Mouse (Mus musculus) layer of hippocampus, postnatal 10 days (tissue): ENCODE measurements around the gene Spag9. TPM values are rescaled to one million over a fixed set of nuclear protein-coding genes. Genes with fewer than 3 reads are reported as not detected.
"Not testable (repeated sequence)": the region's sequence is repeated elsewhere in the genome, so short reads cannot be mapped to it uniquely, and the experiment has no call there.

Experiments used
- DNase-seq, 2 experiments: peaks; one replicate each; pipeline ENCODE4 v3.0.0; 2021; ENCODE audit warnings: low spot score in 2 of 2
- total RNA-seq, 2 experiments: library from RNA; stranded (reverse); gene quantifications; 2 replicates each; pipeline ENCODE4 v1.2.3; 2021

The Spag9 gene
- total RNA-seq, 2 experiments from 2014 or later = 231 to 243 TPM

DNA sequence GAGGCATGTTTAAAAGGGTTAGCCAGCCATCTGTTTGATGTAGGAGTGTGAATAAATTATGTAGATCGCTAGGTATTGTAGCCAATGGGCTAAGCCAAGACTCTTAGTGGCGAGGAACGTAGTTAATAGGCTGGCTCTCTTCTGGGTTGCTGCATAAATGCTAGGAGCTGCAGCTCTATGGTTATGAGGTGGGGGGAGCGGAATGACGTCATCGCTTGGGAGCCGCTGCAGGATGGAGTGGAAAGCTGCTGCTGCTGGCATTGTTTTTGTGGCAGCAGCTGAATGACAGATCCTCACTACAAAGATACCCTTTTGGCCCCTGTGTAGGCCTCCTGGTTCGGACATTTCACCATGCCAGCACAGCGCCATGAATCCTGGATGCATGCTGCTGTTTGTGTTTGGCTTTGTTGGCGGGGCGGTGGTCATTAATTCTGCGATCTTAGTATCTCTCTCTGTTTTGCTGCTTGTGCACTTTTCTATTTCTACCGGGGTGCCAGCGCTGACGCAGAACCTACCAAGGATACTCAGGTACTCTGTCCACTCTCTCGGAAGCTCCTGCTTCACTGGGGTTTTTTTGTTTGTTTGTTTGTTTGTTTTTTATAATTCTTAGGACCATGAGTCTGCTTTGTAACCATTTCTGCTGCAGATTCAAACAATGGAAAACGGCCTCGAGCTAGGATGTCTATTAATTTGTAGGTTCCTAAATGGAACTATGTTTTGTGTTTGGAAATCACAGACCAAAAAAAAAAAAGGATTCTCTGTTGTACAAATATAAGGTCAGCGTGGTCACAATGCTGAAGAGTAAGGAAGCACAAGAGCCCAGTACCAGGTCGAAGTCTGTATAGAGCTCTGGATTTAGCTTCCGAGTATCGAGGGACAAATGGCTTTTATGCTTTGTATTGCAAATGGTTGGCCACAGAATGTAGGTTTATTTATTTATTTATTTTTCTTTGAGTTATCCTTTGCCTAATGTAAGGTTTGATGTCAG, 48.4 kb downstream of the Spag9 start:
- DNase-seq = peak; percentile 88 to 92

DNA sequence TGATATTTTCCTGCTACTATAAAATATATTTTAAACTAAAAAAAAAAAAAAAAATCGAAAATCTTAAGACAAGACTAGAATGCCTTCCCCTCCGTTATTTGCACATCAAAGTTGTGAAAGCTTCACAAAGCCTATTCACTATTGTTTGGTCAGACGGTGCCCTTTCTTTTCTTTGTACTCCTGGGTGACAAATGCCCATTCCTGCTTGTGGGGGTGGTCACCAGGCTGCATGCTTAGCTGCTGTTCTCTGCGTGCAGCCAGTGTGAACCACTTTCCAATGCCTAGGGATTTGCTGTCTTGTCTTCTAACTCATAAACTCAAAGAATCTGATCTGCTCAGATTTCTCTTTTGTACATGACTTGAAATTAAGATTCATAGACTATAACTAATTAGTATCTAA, 49.1 kb downstream of the Spag9 start:
- peak; percentile 11 to 31 for DNase-seq

DNA sequence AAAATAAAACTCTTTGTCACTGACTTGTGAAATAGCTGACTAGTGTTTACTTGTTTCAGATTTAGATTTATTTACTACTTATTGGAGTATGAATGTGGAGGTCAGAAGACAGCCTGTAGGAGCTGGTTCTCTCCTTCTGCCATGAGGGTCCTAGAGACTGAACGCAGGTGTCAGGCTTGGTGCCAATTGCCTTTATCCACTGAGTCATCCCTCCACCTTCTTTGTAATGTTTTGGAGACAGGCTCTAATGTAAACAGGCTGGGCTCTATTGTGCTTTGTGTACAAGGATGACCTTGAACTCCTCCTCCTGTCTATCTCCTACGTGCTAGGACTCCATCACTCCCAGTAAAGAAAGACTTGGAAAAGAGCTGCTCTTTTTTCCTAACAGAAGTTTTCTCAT, 51.4 kb downstream of the Spag9 start:
- no peak for DNase-seq

DNA sequence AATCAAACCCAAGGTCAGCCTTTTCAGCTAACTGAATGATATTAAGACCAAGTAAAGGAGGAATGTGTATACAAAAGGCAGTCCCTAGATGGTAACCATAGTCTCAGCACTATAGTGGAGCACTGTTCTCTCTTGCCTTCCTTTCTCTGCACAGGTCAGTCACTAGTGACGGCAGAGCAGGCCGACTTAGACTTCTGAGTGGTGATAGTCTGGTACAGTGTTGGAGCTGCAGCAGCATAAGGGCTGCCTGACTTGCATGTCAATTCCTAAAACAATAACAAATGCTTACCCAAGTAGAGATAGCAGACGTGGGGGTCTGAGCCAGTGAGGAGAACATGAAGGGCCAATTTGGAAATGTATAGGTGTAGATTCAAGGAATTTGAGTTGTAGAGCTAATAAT, 58.3 kb downstream of the Spag9 start:
- DNase-seq = no peak

DNA sequence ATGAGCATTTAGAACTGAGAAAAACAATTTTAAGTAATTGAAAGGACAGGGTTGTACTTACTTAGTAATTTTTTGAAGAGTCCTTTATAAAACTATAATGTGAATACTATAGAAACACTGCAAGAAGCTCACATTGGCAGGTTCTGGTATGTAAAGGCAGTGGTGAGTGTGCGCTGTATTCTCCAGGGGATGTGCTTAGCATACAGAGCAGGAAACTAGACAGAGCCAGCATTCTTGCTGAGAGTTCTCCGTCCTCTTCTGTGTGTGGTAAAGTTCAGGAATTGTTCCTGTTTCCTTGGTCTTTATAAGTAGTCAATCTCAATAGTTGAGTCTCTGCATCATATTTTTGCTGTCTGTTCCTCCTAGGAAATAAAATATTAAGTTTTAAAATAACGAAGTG, 59.0 kb downstream of the Spag9 start:
- peak; percentile 19 to 42 for DNase-seq

DNA sequence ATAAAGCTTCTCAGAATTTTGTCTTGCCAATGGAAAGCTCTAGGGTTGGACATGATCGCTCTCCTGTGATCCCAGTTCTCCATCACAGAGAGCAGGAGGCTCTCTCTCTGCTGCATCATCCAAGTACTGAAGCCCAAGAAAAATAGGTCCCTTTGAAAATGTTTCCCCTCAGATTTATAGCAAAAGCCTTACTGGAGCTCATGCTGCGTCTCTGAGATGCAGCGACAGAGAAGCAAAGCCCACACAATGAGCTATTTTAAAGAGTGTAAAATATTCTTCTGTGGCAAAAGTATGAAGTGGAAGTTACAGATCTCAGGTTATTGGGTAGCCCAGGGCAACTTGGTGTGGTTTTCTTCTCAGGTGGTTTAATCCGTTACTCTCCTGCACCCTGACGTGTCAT, 68.0 kb downstream of the Spag9 start:
- no peak for DNase-seq

DNA sequence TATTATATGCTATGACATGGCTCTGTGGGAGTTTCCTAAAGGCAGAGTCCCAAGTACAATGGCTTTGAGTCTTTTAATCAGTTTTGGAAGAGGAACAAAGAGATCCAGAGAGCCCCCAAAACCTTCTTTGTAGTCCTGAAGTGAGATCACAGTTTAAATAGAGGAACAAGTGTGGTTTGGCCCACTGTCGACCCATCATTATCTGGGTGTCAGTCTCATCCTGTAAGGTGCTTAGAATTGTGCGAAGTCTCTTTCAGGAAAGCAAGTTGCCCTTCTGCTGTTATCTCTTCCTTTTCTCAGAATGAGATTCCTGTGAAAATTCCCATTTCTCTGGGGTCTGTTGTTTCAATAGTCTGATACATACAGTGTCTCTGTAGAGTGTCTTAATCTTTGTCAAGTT, 74.6 kb downstream of the Spag9 start:
- no peak for DNase-seq

DNA sequence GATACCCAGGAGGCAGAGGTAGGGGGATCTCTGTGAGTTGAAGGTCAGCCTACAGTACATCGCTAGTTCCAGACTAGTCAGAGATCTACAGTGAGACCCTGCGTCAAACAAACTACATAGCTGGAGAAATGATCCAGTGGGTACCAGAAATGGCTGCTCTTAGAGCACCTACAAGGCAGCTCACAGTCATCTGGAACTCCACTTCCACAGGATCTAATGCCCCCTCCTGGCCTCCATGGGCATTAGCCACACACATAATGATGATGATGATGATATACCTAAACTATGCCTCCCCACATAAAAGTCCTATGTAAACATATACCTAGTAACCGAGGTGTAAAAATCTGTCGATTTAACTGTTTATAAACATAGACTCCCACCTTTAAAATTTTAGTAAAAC, 77.4 kb downstream of the Spag9 start:
- peak in 1 of 2 experiments; percentile 16 for DNase-seq

DNA sequence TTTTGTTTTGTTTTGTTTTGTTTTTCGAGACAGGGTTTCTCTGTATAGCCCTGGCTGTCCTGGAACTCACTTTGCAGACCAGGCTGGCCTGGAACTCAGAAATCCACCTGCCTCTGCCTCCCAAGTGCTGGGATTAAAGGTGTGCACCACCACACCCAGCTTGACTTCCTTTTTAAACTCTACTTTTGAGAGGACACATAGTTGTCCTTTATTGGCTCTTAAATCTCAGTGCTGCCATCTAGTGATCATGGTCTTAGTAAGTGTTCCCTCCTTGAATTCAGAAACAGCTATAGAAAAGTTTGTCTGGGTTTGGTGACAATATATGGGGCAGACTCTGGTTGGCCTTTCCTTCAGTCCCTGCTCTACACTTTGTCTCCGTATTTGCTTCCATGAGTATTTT, 91.1 kb downstream of the Spag9 start:
- not testable (repeated sequence) for DNase-seq

DNA sequence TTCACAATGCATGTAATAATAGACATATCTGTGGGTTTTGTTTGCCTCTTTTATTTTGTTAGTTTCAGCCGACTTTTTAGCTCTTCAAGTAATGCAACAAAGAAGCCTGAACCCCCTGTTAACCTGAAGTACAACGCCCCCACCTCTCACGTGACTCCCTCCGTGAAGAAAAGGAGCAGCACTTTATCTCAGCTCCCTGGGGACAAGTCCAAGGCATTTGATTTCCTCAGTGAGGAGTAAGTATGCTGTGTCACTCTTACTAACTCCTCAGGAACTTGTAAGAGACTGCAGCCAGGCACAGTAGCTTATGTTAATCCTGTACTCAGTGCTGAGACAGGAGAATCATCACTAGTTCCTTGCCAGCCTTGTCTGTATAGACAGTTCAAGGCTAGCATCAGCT, 94.6 kb downstream of the Spag9 start:
- no peak for DNase-seq

DNA sequence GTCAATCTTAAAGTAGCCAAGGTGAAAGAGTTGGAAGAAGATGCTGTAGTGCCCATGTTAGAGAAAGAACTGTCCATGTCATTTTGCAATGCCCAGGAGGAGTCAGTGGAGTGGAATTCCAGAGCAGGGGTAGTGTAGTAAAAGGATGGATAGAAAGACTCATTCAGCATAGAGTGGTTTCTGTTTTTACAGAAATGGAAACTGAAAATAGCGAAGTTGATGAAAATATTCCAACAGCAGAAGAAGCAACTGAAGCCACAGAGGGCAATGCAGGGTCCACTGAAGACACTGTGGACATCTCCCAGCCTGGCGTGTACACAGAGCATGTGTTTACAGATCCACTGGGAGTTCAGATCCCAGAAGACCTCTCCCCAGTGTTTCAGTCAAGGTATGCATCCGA, 101.6 kb downstream of the Spag9 start:
- no peak for DNase-seq

DNA sequence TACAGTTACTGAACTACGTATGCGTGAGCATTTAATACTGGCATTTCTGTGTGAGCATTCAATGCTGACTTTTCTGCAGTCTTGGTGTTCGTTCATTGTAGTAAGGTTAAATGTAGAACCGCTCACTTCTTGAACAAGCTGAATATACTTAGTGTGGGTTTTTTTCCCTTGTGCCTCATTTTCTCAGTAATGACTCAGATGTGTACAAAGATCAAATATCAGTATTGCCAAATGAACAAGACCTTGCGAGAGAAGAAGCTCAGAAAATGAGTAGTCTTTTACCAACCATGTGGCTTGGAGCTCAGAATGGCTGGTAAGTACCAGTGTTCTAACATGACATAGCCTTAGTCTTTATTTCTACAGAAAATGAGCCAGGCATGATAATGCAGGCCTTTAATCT, 102.9 kb downstream of the Spag9 start:
- no peak for DNase-seq

DNA sequence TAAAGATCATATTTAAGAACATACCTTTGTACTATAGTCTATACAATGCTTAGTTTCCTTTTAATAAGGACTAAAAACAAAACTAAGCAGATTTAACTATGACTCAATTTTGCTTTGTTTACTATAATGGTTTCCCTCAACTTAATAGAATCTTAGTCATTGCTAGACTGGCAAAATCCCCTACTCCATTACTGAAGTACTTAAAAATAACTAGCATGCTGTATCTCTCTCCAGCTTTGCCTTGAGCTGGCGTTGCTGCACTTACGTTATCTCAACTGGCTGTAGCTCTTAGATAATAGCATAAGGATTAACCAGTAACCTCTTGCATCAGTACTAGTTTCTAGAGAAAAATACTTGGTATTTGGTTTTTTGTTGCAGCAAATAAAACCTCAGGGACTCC, 117.9 kb downstream of the Spag9 start:
- no peak for DNase-seq

DNA sequence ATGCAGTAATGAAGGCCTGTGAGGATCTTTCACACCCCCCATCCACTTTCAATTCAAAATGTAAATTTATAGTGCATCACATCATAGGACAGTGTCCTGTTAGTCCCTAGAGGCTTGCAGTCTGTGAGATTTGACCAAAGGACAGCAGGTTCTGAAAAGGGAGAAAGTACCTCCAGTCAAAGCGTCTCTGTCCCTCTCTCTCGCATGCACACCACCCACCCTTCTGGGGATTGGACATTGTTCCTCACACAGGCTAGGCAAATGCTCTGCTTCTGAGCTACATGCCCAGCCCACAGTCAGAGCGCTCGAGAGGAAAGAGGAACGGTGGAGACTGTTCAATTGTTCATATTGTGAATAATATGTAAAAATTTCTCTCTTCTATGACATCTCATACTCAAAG, 119.5 kb downstream of the Spag9 start:
- no peak for DNase-seq

DNA sequence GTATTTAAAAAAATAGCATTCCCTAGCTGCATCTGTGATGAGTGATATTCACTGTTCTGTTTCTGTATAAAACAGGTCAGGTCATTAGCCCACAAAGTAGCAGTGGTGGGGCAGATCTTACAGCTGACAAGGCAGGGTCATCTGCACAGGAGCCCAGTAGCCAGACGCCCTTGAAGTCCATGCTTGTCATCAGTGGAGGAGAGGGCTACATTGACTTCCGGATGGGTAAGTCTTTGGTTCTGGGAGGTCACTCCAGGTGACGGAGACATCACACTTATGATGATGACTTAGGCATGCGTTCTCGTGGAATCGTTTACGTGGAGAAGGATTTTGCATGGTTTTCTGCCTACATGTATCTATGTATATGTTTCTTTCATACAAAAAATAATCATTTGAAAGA, 120.8 kb downstream of the Spag9 start:
- no peak for DNase-seq

DNA sequence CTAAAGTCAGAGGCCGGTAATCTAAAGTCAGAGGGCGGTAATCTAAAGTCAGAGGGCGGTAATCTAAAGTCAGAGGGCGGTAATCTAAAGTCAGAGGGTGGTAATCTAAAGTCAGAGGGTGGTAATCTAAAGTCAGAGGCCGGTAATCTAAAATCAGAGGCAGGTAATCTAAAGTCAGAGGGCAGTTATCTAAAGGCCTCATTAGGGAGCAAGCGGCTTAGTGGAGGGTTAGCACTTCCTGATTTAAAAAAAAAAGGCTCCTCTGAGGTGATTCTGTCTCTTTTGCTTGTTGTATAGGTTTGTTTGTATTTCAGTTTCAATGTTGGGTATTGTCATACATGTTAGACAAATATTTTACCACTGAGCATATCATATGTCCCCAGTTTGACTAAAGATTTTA, 121.9 kb downstream of the Spag9 start:
- no peak for DNase-seq

DNA sequence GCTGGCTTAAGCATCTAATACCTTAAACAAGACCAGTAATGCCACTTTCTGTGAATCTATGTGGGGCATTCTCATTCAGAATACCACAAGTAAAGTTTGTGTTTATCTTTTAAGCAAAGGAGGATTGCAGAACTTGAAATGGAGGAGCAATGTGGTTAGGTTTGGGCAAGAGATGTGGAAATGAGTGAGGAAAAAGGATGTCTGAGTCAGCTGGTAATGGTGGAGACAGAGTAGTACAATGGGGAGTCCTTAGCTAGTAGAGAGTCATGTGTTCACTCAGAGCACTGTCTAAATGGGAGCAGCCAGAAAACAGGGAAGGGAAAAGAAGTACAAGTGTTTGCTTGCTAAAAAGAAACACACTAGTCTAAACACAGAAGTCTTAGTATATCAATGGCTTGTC, 122.7 kb downstream of the Spag9 start:
- DNase-seq = no peak

DNA sequence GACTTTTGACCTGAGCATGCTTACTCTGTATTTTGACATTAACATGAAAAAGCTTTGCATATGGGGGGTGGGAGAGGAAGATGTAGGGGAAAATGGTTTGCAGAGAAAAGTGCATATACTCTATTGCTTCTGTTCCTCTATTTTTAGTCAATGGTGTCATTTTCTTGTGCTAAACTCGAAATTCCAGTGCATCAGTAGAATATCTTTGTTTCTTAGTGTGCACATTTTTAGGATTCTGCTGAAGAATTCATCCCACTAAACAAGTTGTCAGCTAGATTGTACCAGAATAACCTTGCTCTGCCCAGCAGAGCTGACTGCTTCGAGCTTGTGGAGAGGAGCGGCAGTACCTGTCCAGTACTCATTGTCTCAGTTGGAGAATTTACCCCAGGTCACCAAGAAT, 124.8 kb downstream of the Spag9 start:
- no peak for DNase-seq

DNA sequence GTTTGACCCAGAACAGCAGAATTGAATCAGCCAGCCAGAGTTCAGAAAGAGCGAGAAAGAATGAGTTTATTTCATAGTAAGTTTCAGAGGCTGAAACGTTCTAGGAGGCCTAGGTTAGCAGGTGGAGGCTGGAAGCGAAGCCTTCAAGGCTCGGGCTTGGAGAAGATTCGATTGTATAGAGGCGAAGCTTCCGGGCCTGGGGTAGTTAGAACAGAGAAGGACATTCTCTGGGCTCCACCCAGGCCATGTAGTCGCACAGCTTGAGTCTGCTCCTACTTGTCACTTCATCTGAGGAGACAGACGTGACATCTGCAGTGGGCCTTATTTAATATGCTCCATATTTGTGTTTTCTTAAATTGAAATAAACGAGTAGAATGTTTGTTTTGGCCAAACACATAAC, 125.6 kb downstream of the Spag9 start:
- no peak for DNase-seq

DNA sequence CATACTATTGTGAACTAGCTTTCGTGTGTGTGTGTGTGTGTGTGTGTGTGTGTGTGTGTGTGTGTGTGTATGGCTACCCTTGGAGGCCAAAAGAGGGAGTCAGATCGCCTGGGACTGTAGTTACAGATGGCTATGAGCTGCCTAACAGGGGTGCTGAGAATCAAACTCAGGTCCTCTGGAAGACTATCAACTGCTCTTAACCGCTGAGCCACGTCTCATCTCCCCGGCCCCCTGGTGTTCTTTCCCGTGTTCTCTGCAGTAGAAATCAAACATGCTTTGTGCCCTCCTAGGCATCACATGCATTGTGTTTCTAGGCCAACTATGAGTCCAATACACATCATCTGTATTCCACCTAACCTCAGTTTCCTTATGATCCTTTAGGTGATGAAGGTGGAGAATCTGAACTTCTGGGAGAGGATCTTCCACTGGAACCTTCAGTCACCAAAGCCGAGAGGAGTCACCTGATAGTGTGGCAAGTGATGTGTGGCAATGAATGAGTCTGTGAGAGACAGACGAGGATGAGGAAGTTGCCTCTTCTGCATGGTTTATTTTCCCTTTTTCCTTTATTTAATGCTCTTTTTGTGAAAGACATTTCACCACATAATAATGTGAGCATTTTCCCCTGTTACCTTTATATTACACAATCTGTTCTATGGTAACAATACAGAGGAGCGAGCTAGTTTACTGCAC, 126.6 kb downstream of the Spag9 start:
- DNase-seq = no peak

DNA sequence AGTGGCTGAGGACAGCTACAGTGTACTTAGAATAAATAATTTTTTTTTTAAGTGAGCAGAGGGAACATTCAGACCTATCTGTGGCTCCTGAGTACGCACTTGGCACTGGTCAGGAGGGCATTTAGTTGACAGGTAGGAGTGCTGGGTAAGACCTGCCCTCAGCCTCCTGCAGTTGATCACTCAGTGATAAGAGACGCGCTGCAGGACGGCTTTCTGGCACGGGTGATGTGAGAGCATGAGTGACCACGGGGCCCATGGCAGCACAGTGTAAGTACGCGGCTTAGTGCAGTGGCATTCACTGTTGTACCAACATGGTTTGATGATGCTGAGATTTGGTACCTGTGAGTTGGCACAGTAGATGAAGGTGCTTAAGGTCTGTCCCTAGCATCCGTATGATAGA, 130.8 kb downstream of the Spag9 start:
- DNase-seq = no peak

DNA sequence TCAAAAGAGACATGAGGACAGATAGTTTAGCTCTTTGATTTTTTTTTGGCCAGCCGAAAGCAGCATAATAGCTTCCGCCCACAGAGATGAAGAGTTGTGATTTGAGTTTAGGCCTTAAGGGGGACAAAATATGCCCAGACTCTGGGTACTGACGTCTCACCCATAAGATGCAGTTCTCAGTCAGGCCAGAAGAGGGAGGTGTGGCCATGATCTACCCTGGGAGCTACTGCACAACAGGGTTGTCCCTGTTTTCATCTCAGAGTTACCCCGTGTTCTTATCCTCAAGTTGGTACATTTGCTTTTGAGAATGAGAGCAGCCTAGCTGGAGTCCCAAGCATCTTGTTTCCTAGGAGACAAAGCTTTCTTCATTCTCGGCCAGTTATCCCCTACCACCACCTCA, 132.1 kb downstream of the Spag9 start:
- DNase-seq = peak; percentile 93 to 95

DNA sequence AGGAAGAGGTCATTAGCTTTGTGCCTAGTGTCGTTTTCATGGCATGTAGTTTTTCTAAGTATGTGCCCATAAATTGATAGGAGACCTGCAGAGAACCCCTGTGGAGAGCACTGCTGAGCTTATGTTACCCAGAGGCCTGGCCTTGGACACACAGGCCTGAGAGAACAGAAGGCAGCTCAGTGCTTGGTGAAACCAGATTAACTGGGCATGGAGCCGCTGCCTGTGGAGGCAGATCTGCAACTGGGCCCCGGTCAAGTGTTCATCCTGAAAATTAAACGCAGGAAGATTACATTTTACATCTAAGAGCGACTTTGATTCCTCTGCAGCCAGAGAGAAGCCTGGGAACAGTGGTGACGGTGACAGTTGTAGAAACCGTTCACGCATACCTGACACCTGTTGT, 132.6 kb downstream of the Spag9 start:
- no peak for DNase-seq
